In the genomic region with DNA sequence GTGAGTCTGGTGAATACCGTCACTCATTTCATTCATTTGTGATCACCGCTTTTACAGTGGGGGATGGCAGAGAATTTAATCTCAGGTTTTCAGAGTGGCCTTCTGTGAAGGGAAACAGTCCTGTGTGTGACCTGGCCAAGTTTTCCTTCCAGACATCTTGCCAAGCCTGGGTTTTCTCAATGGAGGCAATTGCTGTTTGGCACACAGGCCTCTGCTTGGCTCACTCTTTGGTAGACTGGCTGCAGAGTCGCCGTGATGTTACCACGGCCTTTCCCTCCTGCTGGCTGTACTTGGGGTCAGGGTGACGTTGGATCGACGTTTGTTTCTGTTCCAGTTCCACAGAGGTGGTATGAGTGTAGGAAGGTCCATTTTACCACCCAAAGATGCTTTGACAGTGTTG, we compare ENCODE assay signal across 23 mouse cellular contexts. TPM values are rescaled to one million over a fixed set of nuclear protein-coding genes. Genes with fewer than 3 reads are reported as not detected.
DNase-seq lines count a peak whose midpoint lies in the region; ATAC-seq and TF ChIP-seq lines count a peak whose summit lies in the region.
"Had no signal": no experiment of that assay in that cellular context is flagged by ENCODE, and none has a peak within 500 bp of the region (broad histone marks: within the 10 kb centered on the region; RNA-seq: fewer than 3 reads in every experiment).

No protein-coding gene starts in this region.

- no peaks in the 10 kb centered on the region for H3K9me3 ChIP-seq in hindbrain, embryonic 16.5 days (ENCODE audit: control insufficient read depth, low read length)
- H3K9me3 ChIP-seq in hindbrain, embryonic 13.5 days: no peaks in the 10 kb centered on the region
- no peaks in the 10 kb centered on the region for H3K9me3 ChIP-seq in midbrain, postnatal 0 days (ENCODE audit: low read length)
- H3K9me3 ChIP-seq in midbrain, embryonic 10.5 days (replicated peaks): no peaks in the 10 kb centered on the region
- H3K9me3 ChIP-seq in limb, embryonic 10.5 days (replicated peaks): no peaks in the 10 kb centered on the region
- H3K9me3 ChIP-seq: forebrain, embryonic 13.5 days; heart, embryonic 12.5 days; hindbrain, embryonic 10.5 days; limb, embryonic 13.5 days had no signal

- H3K9ac ChIP-seq in hindbrain, embryonic 16.5 days (ENCODE audit: low read depth, low read length): no peak overlapping the region
- no peak overlapping the region for H3K9ac ChIP-seq in hindbrain, embryonic 13.5 days
- H3K9ac ChIP-seq in midbrain, postnatal 0 days (replicated peaks; ENCODE audit: low read length, poor library complexity, severe bottlenecking): no peak overlapping the region
- H3K9ac ChIP-seq: forebrain, embryonic 13.5 days; heart, embryonic 12.5 days; limb, embryonic 13.5 days; liver, embryonic 14.5 days; lung, embryonic 14.5 days had no signal

- DNase-seq in cerebellum, adult 9-10 months: peak; percentile 41
- no peak for DNase-seq in cerebellum, adult 11 months
- peak; percentile 62 for DNase-seq in midbrain, postnatal 0 days (ENCODE audit: low spot score)
- DNase-seq in midbrain, embryonic 10.5 days (ENCODE audit: low spot score): no peak
- no peak for DNase-seq in limb, embryonic 10.5 days (ENCODE audit: low spot score)
- DNase-seq: gastrocnemius, postnatal 14 days; heart, adult 18-20 months; heart, postnatal 10 days; kidney, adult 18-20 months; kidney, postnatal 4 days; layer of hippocampus, adult 9-11 months; lung, embryonic 14.5 days; lung, postnatal 36 days had no signal

- peak; percentile 69 for ATAC-seq in hindbrain, embryonic 16.5 days
- ATAC-seq in hindbrain, embryonic 13.5 days (ENCODE audit: low FRiP score): no peak
- no peak for ATAC-seq in midbrain, postnatal 0 days (ENCODE audit: low FRiP score)
- ATAC-seq: forebrain, embryonic 13.5 days; inflammation-experienced regulatory T-cells, adult 6 months; midbrain, embryonic 16.5 days; Patski had no signal

- no peaks in the 10 kb centered on the region for H3K4me1 ChIP-seq in hindbrain, embryonic 16.5 days (ENCODE audit: control insufficient read depth, insufficient read depth, low read depth, low read length)
- H3K4me1 ChIP-seq in hindbrain, embryonic 13.5 days (replicated peaks): peaks cover 4% of the 10 kb centered on the region; the same call in 1 of the 2 replicates
- no peaks in the 10 kb centered on the region for H3K4me1 ChIP-seq in midbrain, postnatal 0 days (ENCODE audit: insufficient read depth, low read length)
- H3K4me1 ChIP-seq in midbrain, embryonic 10.5 days: no peaks in the 10 kb centered on the region
- H3K4me1 ChIP-seq in limb, embryonic 10.5 days: 0 out of 2 replicates have a peak, but pooled peaks cover 1% of the 10 kb centered on the region
- H3K4me1 ChIP-seq: heart, embryonic 12.5 days had no signal

- no peaks in the 10 kb centered on the region for H3K27me3 ChIP-seq in hindbrain, embryonic 16.5 days (replicated peaks; ENCODE audit: control insufficient read depth, insufficient read depth, low read length)
- H3K27me3 ChIP-seq in hindbrain, embryonic 13.5 days: no peaks in the 10 kb centered on the region
- no peaks in the 10 kb centered on the region for H3K27me3 ChIP-seq in midbrain, postnatal 0 days (ENCODE audit: insufficient read depth, low read length)
- H3K27me3 ChIP-seq in midbrain, embryonic 10.5 days (ENCODE audit: low read depth, poor library complexity, severe bottlenecking): no peaks in the 10 kb centered on the region
- no peaks in the 10 kb centered on the region for H3K27me3 ChIP-seq in limb, embryonic 10.5 days (ENCODE audit: low read depth, poor library complexity, severe bottlenecking)
- H3K27me3 ChIP-seq: forebrain, embryonic 13.5 days; heart, embryonic 12.5 days; limb, embryonic 13.5 days; Patski had no signal

- no peak overlapping the region for H3K4me3 ChIP-seq in hindbrain, embryonic 16.5 days (ENCODE audit: low read length)
- no peak overlapping the region for H3K4me3 ChIP-seq in hindbrain, embryonic 13.5 days
- H3K4me3 ChIP-seq in midbrain, postnatal 0 days (ENCODE audit: low read depth, low read length): no peak overlapping the region
- H3K4me3 ChIP-seq in midbrain, embryonic 10.5 days: no peak overlapping the region
- no peak overlapping the region for H3K4me3 ChIP-seq in limb, embryonic 10.5 days
- H3K4me3 ChIP-seq: forebrain, embryonic 13.5 days; heart, embryonic 12.5 days; hindbrain, embryonic 10.5 days; limb, embryonic 13.5 days had no signal

- TF ChIP-seq CTCF in midbrain, postnatal 0 days (IDR thresholded peaks at IDR 0.05): no peak

- no peak overlapping the region for H3K4me2 ChIP-seq in hindbrain, embryonic 16.5 days (ENCODE audit: low read length)
- H3K4me2 ChIP-seq in hindbrain, embryonic 13.5 days: no peak overlapping the region
- H3K4me2 ChIP-seq in midbrain, postnatal 0 days (ENCODE audit: low read depth, low read length, poor library complexity, severe bottlenecking): no peak overlapping the region
- H3K4me2 ChIP-seq: forebrain, embryonic 13.5 days; heart, embryonic 12.5 days; limb, embryonic 13.5 days; lung, embryonic 14.5 days had no signal

- WGBS in hindbrain, embryonic 16.5 days: 80% methylated on average over 8 of the region's 8 CpGs
- 97% methylated on average over 8 of the region's 8 CpGs for WGBS in hindbrain, embryonic 13.5 days
- 89% methylated on average over 8 of the region's 8 CpGs for WGBS in midbrain, postnatal 0 days
- WGBS in midbrain, embryonic 10.5 days: 95% methylated on average over 8 of the region's 8 CpGs
- 95% methylated on average over 8 of the region's 8 CpGs for WGBS in limb, embryonic 10.5 days

- no peak overlapping the region for H3K27ac ChIP-seq in hindbrain, embryonic 16.5 days (ENCODE audit: low read depth, low read length)
- no peak overlapping the region for H3K27ac ChIP-seq in hindbrain, embryonic 13.5 days
- no peak overlapping the region for H3K27ac ChIP-seq in midbrain, postnatal 0 days (ENCODE audit: low read depth, low read length)
- H3K27ac ChIP-seq in midbrain, embryonic 10.5 days (replicated peaks): no peak overlapping the region
- H3K27ac ChIP-seq in limb, embryonic 10.5 days: no peak overlapping the region
- H3K27ac ChIP-seq: forebrain, embryonic 13.5 days; hindbrain, embryonic 10.5 days; limb, embryonic 13.5 days; liver, embryonic 14.5 days had no signal

- H3K36me3 ChIP-seq in hindbrain, embryonic 16.5 days (ENCODE audit: control insufficient read depth, insufficient read depth, low read length): peaks cover 3% of the 10 kb centered on the region; the same call in 1 of the 2 replicates
- H3K36me3 ChIP-seq in hindbrain, embryonic 13.5 days: peaks cover 32% of the 10 kb centered on the region
- 0 out of 2 replicates have a peak, but pooled peaks cover 4% of the 10 kb centered on the region for H3K36me3 ChIP-seq in midbrain, postnatal 0 days (ENCODE audit: insufficient read depth, low read length)
- H3K36me3 ChIP-seq in midbrain, embryonic 10.5 days: peaks cover 69% of the 10 kb centered on the region
- H3K36me3 ChIP-seq in limb, embryonic 10.5 days: peaks cover 52% of the 10 kb centered on the region

RNA-seq across cellular contexts. Expression of a gene that starts 15.5 kb away (rescaled TPM):
- 65.2 and 71.2 TPM in 2 replicates for polyA plus RNA-seq in hindbrain, embryonic 16.5 days (2015; fragmentation: Nextera tagmentation; extraction: Ambion mirVana)
- 55.2 and 60.2 TPM in 2 replicates for polyA plus RNA-seq in hindbrain, embryonic 13.5 days (2015; fragmentation: Nextera tagmentation; extraction: Ambion mirVana)
- 43.2 and 47.7 TPM in 2 replicates for total RNA-seq in midbrain, postnatal 0 days (2014; rRNA removed)
- 56.4 and 58.2 TPM in 2 replicates for polyA plus RNA-seq in midbrain, postnatal 0 days (2015; fragmentation: Nextera tagmentation; extraction: Ambion mirVana)
- 43.4 and 43.7 TPM in 2 replicates for polyA plus RNA-seq in midbrain, embryonic 10.5 days (2016; fragmentation: Nextera tagmentation; extraction: Ambion mirVana)
- polyA plus RNA-seq in limb, embryonic 10.5 days (2016; fragmentation: Nextera tagmentation; extraction: Ambion mirVana): 37.4 and 38.2 TPM in 2 replicates

Comparison
In these comparisons a context has a peak if more than half of its experiments do, and no peak if none do; other contexts are left out.
1. DNase-seq: peak in cerebellum, adult 9-10 months (single experiment) and midbrain, postnatal 0 days (single experiment); none in cerebellum, adult 11 months (single experiment), midbrain, embryonic 10.5 days (single experiment) and limb, embryonic 10.5 days (single experiment).